Mouse (Mus musculus) heart, adult 11 months (tissue): ENCODE data around the gene Eprs.
A peak's percentile ranks its signal among the peaks of the same experiment; 100 is the strongest.

Experiments
- DNase-seq: peaks from one replicate; pipeline ENCODE4 v3.0.0; 2022

Gene Eprs

GRCm38 (mm10) chr1:185363526-185364182 is 810 bp downstream of the Eprs start:
- peak; percentile 93 for DNase-seq

DNA sequence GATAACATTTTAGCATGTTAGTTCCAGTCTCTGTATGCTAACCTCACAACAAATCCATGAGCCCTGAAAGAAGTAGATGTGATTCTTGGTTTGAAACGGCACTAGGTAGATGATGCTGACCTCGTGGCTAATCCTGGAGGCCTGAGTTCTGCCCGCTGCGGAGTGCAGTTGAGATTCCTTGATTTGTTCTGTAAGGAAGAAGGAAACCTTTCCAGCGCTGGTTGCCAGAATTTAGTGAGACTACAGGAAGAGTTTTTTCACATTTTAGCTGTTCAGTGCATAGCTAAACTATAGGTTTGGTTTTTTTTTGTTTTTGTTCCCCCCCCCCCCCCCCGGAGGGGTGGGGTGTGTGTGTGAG is 1.3 kb downstream of the Eprs start:
- DNase-seq = peak; percentile 58

- DNase-seq = no peak
Measured at GRCm38 (mm10) chr1:185367383-185367782, 4.5 kb downstream of the Eprs start.

DNA sequence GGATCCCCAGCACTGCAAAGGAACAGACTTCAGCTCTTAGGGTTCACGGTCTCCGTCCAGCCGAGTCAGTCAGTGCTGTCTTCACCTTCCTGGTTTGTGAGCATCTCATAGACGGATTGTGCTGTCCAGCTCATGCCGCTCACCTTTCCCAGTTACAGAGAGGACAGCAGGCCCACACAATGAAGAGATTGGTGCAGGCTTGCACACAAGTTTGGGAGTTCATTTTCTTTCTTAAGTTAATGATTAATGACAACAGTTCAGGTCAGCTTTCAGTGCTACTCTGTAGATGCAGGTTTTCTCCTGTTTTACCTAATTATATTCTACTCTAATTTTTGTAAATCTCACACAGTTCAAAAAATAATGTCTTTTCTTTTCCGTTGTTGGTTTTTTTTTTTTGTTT is 7.1 kb downstream of the Eprs start:
- DNase-seq = peak; percentile 8

GRCm38 (mm10) chr1:185376390-185376789 is 13.5 kb downstream of the Eprs start:
- no peak for DNase-seq

DNA sequence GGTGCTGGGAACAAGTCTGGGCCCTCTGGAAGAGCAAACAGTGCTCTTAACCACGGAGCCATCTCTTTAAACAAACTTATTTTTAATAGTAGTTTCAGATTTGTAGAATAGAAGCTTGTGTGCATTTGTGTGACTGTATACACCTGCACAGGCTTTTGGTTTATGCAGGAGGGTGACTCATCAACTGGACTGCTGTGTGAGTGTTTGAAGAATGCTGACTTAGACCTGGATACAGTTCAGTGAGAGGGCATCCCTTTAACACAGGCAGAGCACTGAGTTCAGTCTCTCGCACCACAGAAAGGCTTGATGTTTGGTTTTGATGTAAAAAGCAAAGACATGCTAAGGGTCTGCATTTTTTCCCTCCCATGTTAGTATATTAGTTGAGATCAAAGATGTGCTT is 14.6 kb downstream of the Eprs start:
- DNase-seq = no peak

DNA sequence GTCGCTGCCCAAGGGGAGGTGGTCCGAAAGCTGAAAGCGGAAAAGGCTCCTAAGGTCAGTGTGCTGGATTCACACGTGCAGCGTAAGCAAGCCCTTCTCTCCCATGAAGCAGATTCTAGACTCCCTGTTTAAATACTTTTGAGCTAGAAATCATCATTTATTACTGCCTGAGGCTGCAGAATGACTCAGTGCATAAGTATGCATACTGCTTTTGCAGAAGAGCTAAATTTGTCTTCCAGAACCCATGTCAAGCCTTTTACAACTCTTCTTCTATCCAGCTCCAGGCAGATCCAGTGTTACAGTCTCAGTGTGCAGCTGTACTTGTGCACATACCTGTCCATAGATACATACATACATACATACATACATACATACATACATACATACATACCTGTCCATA is 38.8 kb downstream of the Eprs start:
- DNase-seq = no peak

DNA sequence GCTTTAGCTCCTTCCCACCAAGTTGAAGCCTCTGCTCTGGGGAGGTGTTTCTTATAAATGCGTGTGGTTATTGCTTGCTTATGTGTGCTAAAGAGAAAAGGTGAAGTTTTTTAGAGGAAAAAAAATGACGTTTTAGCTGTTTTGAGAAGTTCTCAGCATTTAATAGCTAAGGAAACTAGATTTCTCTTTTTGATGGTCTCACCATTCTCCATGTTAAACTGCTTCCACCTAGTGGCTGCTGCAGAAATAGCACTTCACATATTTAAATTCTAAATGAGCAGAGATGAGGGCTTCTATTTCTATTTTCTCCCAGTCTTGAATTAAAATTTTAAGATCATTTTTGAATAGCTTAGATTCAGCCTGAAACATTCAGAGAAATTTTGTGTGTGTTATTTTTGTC is 41.2 kb downstream of the Eprs start:
- DNase-seq = no peak

DNA sequence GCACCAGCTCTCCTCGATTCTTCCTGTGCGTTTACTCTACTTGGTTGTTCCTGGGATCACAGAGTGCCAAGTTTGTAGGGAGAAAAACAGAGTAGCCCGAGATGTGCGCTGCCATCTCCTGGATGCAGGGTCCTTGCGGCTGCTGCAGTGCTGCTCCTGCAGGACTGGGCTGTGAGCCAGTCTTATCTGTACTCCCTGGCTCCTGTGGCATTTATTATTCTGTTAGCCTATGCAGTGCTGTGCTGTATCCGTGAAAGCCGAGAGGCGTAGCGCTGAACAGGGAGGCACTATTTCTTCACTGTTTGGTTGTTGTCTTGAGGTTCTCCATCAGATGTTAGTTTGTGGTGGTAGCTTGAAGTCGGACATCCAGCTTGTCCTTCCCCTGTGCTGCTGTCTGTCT is 43.1 kb downstream of the Eprs start:
- peak; percentile 83 for DNase-seq

DNA sequence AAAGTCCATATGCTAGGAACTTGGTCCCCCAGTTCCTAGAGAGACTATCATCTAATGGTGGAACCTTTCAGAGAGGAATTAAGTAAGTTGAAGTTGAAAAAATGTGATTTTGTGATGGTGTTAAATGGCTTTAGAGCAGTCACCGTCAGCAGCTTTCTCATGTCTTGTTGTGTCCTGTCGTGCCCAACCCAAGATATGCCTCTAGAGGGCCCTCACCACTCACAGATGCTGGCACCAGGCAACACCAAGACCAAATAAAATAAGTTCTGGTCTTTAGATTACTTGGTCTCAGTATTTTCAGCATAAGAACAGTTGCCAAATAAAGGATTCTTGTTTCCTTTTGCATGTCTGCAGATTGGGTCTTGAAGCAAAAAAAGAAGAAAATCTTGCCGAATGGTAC is 47.0 kb downstream of the Eprs start:
- DNase-seq = no peak

DNA sequence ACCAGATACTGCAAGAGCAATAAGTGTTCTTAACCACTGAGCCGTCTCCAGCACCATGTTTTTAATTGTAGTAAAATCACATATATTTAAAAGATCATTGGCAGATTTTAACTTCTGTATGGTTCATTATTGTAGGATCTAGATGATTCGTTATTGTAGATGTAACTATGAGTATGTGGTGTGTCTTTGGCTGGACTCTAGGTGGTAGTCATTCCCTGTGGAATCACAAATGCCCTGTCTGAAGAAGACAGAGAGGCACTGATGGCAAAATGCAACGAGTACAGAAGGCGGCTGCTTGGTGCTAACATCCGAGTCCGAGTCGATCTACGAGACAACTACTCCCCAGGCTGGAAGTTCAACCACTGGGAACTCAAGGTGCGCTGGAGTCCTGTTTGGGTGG is 55.2 kb downstream of the Eprs start:
- DNase-seq = peak; percentile 78

DNA sequence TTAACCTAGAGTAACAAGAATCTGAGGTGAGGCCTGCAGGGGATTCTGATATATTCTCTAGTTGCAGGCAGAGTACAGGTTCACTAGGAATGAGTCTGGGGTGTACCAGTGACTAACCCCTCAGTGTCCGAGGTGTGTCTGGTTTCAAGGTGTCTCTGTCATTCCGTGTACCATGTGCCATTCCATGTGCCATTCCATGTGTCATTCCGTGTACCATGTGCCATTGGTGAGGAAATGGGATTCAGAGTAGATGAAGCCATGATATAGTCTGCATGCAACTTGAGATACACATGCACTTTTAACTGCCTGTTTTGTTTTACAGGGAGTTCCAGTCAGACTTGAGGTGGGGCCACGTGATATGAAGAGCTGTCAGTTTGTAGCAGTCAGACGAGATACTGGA is 57.0 kb downstream of the Eprs start:
- no peak for DNase-seq

GRCm38 (mm10) chr1:185420776-185421175 is 57.9 kb downstream of the Eprs start:
- DNase-seq = no peak

DNA sequence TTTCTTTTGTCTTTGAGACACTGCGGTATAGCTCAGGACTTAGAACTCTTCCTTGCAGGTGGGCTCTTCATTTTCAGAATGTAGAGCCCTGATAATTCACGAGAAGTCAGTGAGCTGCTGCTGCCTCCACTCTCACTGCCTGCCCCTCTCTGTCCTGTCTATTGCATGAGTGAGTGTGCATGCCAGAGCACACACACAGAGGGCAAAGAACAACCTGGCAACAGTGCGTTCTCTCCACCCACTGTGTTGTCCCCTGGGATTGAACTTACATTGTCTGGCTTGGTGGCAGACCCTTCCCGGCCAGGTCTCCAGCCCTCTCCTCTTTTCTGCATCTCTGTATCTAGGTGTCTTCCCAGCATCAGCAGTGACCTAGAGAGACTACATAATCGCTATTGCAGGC is 63.7 kb downstream of the Eprs start:
- DNase-seq = no peak

GRCm38 (mm10) chr1:185430488-185430887 is 67.6 kb downstream of the Eprs start:
- DNase-seq = no peak

DNA sequence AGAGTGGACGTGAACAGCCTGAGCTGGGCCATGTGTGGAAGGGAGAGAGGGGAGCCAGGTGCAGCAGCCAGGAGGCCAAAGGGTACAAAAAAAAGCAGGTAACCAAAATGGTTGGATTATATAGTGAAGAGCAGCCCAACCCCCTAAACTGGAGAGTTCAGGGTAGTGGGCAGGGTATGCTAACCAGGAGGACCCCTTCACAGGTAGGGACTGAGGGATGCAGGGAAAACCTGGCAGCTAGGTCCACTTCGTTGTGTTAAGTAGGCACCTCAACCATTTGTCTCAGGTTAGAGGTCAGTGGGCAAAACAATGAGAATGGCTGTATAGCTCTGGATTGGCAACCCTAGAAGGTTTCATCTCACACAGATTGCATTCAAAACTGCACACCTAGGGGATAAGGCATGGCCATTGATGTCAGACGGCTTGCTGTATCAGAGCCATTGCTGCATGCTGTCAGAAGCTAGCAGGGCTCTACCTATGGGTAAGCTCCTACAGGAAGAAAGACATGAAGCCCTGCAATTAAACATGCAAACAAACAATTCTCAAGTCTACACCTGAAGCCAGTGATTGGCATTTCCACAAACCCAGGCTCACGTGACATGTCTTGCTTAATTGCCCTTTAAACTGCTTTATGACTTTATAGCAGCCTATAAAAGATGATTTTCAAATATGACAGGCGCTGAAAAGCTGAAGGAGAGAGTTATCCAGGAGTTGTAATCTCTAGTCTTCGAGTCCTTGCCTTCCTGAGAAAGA is 68.6 kb downstream of the Eprs start:
- no peak for DNase-seq

DNA sequence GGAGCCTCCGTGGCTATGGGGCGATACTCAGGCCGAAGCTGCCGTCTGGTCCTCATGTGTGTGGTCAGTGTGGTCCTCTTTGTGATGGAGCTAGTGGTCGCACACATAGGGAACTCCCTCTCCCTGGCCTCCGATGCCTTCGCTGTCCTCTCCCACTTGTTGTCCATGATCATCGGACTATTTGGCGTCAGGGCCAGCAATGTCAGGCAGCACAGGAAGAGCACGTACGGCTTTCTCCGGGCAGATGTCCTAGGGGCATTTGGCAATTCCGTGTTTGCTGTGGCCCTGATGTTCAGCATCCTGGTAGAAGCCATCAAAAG is 69.1 kb downstream of the Eprs start:
- no peak for DNase-seq

DNA sequence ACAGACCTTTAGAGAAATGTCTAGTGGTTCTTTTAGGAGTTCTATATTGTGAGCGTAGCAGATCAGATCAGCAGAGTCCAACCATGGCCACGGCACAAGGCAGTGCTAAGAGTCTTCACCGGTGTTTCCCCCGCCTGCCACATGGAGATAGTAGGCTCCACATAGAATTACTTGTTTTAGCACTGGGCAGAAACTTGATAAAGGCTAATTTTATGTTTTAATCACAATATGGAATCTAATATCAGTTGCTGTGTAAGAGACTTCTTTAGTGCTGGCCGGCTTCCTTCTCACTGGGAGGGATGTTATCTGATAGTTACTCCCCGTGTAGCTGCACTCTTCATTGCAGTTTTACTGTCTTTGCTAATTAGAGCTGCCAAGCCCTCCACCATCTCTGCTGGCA is 70.3 kb downstream of the Eprs start:
- DNase-seq = no peak

DNA sequence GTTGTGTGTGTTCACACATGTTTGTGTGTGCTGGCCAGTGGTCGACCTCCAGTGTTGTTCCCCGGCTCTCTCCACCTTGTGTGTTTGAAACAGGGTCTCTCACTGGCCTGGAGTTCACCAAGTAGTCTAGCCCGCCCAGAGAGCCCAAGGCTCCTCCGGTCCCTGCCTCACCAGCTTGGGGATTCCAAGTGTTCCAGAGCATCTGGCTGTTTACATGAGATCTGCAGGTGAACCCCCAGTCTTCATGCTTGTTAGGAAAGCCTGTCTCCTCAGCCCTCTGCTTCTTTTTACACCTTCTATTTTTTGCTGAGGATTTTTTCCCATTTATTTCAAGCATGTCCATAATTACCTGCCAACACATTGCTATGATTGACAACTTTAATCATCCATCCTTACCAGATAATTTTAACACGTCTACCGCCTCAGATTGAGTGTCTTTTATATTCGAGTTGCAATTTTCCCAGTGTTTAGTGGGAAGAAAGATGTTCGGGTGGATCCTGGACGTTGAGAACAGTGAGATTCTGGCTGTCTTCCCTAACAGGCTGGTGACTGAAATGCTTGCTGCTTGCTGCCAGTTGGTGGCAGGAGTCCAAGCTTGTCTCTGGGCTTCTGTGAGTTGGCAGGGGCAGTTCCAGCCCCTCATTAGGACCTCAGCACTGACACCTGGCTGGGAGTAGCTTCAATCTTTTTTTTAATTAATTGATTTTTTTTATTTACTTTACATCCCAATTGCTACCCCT is 76.2 kb downstream of the Eprs start:
- DNase-seq = no peak

GRCm38 (mm10) chr1:185441703-185442472 is 79.0 kb downstream of the Eprs start:
- DNase-seq = no peak

GRCm38 (mm10) chr1:185448936-185449335 is 86.1 kb downstream of the Eprs start:
- no peak for DNase-seq

DNA sequence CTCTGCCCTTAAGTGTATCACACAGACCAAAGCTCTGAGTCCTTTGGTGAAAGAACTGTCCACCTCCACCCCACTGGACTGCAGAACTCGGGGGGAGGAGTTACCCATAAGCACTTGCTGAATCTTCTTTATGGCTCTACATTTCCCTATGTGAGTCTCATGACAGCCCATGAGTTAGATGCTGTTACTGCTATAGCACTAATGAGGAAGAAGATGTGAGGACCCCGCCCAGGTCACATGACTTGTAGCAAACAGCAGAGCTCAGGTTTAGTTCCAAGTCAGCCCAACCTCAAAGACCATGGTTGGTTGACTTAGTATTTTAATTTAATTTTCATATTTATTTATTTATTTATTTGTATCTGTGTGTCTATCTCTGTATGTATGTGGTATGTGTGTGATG is 86.9 kb downstream of the Eprs start:
- no peak for DNase-seq

- no peak for DNase-seq
Measured at GRCm38 (mm10) chr1:185451077-185451476, 88.2 kb downstream of the Eprs start.

GRCm38 (mm10) chr1:185451495-185451894 is 88.7 kb downstream of the Eprs start:
- DNase-seq = no peak
